Mouse (Mus musculus): Measurements from ENCODE around the gene Cyp1a2.

Gene Cyp1a2

DNA sequence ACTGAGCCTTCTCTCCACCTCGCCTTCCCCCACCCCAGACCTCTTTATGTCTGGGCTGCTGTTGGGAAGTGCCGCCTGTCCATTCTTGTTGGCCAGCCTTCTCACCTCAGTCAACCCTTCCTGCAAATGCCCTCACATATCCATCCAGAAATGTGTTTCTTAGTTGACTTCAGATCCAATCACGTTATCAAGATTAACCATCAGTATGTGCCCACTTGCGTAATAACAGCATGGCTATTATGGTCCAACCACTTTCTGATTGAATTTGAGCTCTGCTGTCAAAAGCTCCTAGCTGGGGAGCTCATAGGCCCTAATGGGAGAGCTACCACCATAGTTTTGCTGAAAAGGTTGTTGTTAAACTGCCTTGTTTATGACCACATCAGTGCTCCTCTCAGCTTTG lies 12.5 kb downstream of the Cyp1a2 start:
- no peak for DNase-seq

DNA sequence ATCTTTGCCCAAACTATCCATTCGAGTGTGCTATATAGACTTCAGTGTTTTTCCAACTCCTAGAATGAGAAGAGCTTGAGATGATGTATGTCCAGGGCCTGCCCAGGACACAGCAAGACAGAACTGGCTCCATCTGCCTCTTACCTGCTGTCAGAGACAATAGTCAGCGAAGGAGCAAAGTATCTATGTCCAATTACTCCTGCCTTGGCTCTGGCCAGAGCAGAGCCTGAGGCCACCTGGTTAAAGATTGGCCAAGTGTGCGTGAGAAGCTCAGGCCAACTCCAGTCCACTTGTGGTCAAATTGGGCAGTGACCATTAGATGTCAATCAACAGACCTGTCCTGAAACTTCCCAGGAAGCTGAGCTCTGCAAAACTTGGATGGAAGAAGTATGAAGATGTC lies 13.9 kb downstream of the Cyp1a2 start:
- DNase-seq = peak; percentile 80

- peak; percentile 40 for DNase-seq
Measured at GRCm38 (mm10) chr9:57668277-57668676, 15.2 kb downstream of the Cyp1a2 start.

DNA sequence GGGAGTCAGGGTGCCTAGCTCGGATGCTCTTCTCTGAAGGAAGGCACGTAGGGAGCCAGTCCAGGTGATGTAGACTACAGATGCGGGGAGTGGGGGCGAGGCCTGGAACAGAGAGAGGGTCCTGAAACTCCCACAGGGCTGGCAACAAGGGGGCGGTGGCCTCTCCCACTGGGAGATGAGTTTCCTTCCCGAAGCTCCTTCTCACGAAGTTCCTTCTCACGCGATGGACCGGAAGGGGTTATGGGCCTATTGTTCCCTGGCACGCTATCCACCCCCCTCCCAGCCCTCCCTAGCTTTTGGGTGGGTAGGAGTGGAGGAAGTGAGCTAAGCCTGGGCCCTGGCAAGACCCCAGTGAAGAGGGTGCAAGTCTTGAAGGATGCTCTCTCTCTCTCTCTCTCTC lies 15.7 kb downstream of the Cyp1a2 start:
- DNase-seq = no peak

- DNase-seq = no peak
Measured at GRCm38 (mm10) chr9:57667136-57667535, 16.4 kb downstream of the Cyp1a2 start.

- no peak for DNase-seq
Measured at GRCm38 (mm10) chr9:57666536-57666935, 17.0 kb downstream of the Cyp1a2 start.

DNA sequence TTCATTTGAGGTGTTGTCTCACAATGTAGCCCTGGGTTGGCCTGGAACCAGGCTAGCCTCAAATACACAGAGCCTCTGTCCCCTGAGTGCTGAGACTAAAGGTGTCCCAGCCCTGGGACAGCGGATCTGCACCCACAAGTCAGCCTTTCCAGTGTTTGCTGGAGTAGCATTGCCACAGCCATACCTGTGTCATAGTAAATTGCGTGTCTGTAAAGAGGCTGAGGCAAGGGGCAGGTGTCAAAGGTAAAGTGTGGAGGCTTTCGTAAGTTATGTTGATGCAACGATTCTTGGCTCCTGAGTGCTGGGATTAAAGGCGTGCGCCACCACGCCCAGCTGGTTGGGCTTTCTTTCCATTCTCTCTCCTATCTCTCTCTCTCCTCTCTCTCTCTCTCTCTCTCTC lies 18.9 kb downstream of the Cyp1a2 start:
- DNase-seq = no peak

GRCm38 (mm10) chr9:57661552-57661951 lies 22.0 kb downstream of the Cyp1a2 start:
- DNase-seq = no peak

GRCm38 (mm10) chr9:57660501-57660900 lies 23.0 kb downstream of the Cyp1a2 start:
- DNase-seq = no peak

DNA sequence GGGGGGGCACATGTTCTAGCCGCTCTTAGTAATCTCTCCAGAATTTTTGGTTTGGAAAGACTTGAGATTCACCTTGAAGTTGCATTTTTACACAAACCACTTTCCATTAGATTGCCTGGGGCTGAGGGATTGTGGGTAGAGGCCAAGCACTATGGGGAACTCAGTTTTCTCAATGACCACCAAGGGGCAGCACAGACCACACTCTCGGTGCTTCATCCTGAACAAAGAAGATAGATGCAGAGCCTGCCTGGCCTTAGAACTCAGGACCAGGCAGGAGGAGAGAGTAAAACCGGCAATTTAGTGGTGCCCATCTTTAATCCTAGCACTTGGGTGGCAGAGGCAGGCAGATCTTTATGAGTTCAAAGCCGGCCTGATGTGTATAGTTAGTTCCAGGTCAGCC lies 23.7 kb downstream of the Cyp1a2 start:
- DNase-seq = peak; percentile 83

DNA sequence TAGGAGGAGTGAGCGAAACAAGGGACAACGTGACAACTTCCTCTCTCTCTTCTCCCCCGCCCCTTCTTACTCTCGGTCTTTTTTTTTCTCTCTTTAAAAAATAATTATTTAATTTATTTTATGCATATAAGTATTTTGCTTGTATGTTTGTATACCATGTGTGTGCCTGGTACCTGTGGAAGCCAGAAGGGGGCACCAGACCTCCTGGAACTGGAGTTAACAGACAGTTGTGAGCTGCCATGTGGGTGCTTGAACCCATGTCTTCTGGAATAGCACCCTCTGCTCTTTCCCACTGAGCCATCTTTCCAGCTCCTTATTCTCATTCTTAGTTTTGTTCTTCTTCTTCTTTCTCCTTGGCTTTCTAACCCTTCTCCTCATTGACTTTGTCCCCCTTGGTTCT lies 24.5 kb downstream of the Cyp1a2 start:
- no peak for DNase-seq

DNA sequence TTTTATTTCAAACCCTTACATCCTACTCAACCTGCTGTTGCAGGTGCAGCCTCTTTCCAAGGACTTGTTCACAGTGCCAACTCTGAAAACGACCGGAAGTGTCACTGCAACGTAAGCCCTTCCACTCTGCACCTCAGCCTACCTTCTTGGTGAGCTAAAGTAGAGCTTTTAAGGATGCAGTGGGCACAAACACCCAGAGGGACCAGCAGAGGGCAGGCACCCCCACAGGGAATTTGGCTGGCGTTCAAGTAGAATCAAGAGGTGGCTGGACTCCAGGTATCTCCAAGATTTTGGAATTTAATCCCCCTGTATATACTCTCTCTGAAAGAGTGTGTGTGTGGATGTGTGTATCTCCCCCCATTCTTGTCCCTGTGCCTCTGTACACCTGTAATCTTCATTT lies 25.7 kb downstream of the Cyp1a2 start:
- no peak for DNase-seq

DNA sequence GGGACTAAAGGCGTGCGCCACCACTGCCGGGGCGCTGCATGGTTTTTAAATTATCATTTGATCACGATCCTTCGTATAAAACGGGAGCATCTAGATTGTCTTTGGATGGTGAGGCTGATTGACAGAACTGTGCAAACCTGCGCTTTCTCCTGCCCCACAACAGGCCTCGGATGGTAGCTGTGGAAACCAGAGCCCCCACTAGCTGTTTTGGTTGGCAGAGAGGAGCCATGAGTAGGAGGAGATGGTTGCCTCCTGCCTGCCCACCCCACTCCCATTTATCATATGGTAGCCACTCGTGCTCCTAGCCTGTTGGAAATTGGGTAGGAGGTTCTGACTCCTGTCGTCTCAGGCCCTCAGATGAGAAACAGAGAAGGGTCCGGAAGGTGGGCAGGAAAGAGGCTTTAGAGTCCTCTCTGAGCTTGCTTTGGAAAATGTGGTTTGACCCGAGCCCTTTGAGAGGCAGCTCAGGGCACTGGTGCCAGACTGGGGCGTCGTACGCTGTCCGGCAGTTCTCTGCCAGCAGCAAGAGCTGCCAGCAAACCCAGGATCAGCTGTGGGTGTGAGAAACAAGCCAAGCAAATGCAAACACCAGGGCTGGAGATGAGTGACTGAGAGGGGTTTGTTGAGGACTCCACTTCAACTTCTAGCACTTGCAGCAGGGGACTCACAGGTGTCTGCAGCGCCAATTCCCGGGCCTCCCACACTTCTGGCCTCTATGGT lies 26.7 kb downstream of the Cyp1a2 start:
- no peak for DNase-seq

- peak; percentile 96 for DNase-seq
Measured at GRCm38 (mm10) chr9:57655749-57656148, 27.8 kb downstream of the Cyp1a2 start.

DNA sequence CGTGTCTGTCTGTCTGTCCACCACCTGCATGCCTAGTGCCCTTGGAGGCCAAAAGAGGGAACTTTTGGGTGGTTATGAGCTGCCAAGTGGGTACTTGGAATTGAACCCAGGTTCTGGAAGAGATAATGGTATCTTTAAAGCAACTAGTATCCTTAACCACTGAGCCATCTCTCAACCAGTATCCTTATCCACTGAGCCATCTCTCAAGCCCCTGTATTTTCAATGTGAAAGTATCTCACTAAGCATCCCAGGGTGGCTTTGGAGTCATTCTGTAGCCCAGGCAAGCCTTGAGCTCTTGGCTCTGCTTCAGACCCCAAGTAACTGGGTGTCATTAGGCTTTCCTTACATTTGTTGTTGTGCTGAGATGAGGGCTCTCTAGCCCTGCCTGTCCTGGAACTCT lies 28.5 kb downstream of the Cyp1a2 start:
- DNase-seq = no peak

- DNase-seq = no peak
Measured at GRCm38 (mm10) chr9:57653283-57653682, 30.2 kb downstream of the Cyp1a2 start, which contains the start of gene Csk. Gene Csk, minus strand, starts transcription at chr9:57653631.

GRCm38 (mm10) chr9:57652855-57653254 lies 30.6 kb downstream of the Cyp1a2 start:
- no peak for DNase-seq

DNA sequence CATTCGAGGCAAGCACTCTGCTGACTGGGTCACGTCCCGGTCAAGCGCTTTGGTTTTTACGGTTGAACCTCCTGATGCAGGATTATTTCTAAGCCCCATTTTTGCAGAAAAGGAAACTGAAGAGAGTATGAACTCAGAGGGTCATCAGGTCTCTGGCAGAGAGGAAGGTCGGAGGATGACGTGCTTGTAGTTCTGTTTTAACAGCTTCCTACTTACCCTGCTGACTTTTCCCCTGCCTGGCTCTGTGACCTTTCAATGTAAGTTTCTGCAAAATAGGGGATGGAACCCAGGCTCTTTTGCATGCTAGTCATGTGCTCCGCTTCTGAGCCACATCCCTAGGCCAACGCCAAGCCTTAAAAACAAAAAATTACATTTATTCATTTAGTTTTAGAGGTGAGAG lies 31.2 kb downstream of the Cyp1a2 start:
- no peak for DNase-seq

DNA sequence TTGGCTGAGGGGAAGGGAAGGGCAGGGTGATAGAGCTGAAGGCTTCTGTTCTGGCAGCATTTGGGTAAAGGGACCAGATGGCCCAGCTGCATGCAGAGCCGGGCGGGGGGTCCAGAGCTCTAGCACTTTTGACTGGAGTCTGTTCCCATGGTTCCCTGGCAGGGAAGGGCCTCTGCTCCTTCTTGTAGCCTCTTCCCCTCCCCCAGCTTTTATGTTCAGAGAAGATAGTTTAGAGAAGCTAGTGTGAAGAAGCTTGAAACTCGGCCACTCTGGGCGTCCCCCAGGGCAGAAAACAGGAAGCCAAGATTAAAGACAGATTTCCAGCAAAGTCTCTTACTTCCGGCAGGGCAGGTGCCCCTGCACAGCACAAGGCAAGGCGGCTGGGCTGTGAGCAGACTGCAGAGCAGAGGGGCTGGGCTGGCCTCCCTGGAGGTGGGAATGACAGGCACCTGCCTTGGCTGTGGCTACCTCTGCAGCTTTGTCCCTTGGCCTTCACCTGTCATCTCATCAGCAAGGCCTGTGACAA lies 32.7 kb downstream of the Cyp1a2 start:
- no peak for DNase-seq

DNA sequence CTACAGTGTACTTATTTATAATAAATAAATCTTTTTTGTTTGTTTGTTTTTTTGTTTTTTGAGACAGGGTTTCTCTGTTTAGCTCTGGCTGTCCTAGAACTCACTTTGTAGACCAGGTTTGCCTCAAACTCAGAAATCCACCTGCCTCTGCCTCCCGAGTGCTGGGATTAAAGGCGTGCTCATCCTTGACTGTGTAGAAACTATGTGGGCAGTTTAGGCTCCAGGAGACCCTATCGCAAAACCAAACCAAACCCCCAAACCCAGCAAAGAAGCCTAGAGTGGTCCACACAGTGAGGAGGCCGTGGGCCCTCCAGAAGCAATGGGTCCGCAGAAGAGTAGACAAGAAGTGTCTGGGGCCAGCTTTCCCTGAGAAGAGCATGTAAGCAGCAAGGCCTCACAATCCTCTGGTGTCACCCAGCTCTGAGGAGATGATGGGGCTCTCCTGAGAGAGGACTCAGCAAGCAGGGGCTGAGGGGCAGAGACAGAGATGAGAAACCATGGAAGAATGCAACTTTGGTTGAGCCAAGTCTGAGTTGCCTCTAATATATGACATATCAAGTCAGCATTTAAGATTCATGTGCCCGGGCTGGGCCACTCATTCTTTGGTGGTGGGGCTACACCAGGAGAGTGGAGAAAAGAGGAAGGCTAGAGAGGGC lies 33.2 kb downstream of the Cyp1a2 start:
- DNase-seq = no peak

- no peak for DNase-seq
Measured at GRCm38 (mm10) chr9:57647286-57648108, 36.0 kb downstream of the Cyp1a2 start.

- DNase-seq = no peak
Measured at GRCm38 (mm10) chr9:57646551-57647103, 36.9 kb downstream of the Cyp1a2 start.

All from kidney, adult 18-20 months (tissue).